Mouse (Mus musculus): Measurements from ENCODE around the gene Sept14.

Sept14 gene

GRCm38 (mm10) chr5:129667851-129668250 is 40.5 kb downstream of the Sept14 start:
- DNase-seq = no peak

- no peak for DNase-seq
Measured at GRCm38 (mm10) chr5:129666271-129666909, 41.9 kb downstream of the Sept14 start.

- DNase-seq = no peak
Measured at GRCm38 (mm10) chr5:129664090-129664489, 44.2 kb downstream of the Sept14 start.

- DNase-seq = no peak
Measured at GRCm38 (mm10) chr5:129657931-129658330, 50.4 kb downstream of the Sept14 start.

- no peak for DNase-seq
Measured at GRCm38 (mm10) chr5:129657016-129657415, 51.3 kb downstream of the Sept14 start.

GRCm38 (mm10) chr5:129650858-129651257 is 57.5 kb downstream of the Sept14 start:
- DNase-seq = no peak

Data from cerebellum, adult 11-12 months (tissue).